Comparison of ENCODE assay signal across 25 mouse cellular contexts in the genomic region with DNA sequence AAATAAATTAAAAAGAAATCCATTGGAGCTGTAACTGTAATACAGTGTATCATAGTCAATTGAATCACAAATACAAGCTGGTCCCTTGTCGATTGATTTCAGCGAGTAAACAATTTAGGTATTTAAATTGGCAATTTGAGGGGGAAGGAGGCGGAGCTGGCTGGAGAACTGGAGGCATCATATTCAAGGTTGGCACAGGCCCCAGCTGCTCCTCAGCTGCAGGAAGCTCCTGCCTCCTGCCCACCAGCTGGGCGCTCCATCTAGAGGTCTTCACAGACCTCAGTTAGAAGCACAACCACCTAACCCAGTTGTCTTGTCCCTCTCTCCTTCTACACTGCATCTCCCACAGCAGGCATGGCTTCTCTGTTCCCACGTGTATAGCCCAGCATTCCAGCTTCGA.
DNase-seq lines count a peak whose midpoint lies in the region; ATAC-seq lines count a peak whose summit lies in the region.
"Had no signal": no experiment of that assay in that cellular context is flagged by ENCODE, and none has a peak within 500 bp of the region (broad histone marks: within the 10 kb centered on the region; RNA-seq: fewer than 3 reads in every experiment).

No protein-coding gene starts in this region.

- H3K36me3 ChIP-seq in forebrain, embryonic 15.5 days = no peaks in the 10 kb centered on the region
- H3K36me3 ChIP-seq in forebrain, embryonic 12.5 days (replicated peaks) = no peaks in the 10 kb centered on the region
- no peaks in the 10 kb centered on the region for H3K36me3 ChIP-seq in midbrain, embryonic 11.5 days (ENCODE audit: control insufficient read depth, insufficient read depth, low read length)
- no peaks in the 10 kb centered on the region for H3K36me3 ChIP-seq in midbrain, embryonic 16.5 days (ENCODE audit: control insufficient read depth, insufficient read depth, low read length)
- H3K36me3 ChIP-seq in forebrain, embryonic 16.5 days (ENCODE audit: control insufficient read depth, insufficient read depth) = no peaks in the 10 kb centered on the region
- H3K36me3 ChIP-seq: kidney, embryonic 15.5 days; limb, embryonic 13.5 days; lung, embryonic 15.5 days; midbrain, embryonic 10.5 days; stomach, embryonic 15.5 days had no signal

- 0 out of 2 replicates have a peak overlapping the region, but pooled peaks have one; percentile 5 for H3K27ac ChIP-seq in forebrain, embryonic 15.5 days (replicated peaks)
- H3K27ac ChIP-seq in forebrain, embryonic 12.5 days = no peak overlapping the region
- H3K27ac ChIP-seq in midbrain, embryonic 11.5 days (ENCODE audit: low read depth, low read length) = no peak overlapping the region
- H3K27ac ChIP-seq in midbrain, embryonic 16.5 days (ENCODE audit: low read length) = no peak overlapping the region
- H3K27ac ChIP-seq in forebrain, embryonic 16.5 days (ENCODE audit: low read length) = no peak overlapping the region
- H3K27ac ChIP-seq: hindbrain, embryonic 14.5 days; kidney, embryonic 15.5 days; limb, embryonic 13.5 days; lung, embryonic 15.5 days; midbrain, embryonic 10.5 days; stomach, embryonic 15.5 days had no signal

- no peaks in the 10 kb centered on the region for H3K9me3 ChIP-seq in forebrain, embryonic 15.5 days
- H3K9me3 ChIP-seq in forebrain, embryonic 12.5 days = no peaks in the 10 kb centered on the region
- no peaks in the 10 kb centered on the region for H3K9me3 ChIP-seq in midbrain, embryonic 11.5 days (ENCODE audit: control insufficient read depth, low read length)
- H3K9me3 ChIP-seq in midbrain, embryonic 16.5 days (replicated peaks; ENCODE audit: control insufficient read depth, low read length, poor library complexity, severe bottlenecking) = no peaks in the 10 kb centered on the region
- H3K9me3 ChIP-seq in forebrain, embryonic 16.5 days (ENCODE audit: control insufficient read depth, low read length) = no peaks in the 10 kb centered on the region
- H3K9me3 ChIP-seq: kidney, embryonic 15.5 days; limb, embryonic 13.5 days; lung, embryonic 15.5 days; midbrain, embryonic 10.5 days; stomach, embryonic 15.5 days had no signal

- H3K4me3 ChIP-seq in forebrain, embryonic 15.5 days = no peak overlapping the region
- no peak overlapping the region for H3K4me3 ChIP-seq in forebrain, embryonic 12.5 days (replicated peaks)
- H3K4me3 ChIP-seq in midbrain, embryonic 11.5 days (ENCODE audit: low read depth, low read length) = no peak overlapping the region
- H3K4me3 ChIP-seq in midbrain, embryonic 16.5 days (ENCODE audit: low read depth, low read length) = no peak overlapping the region
- H3K4me3 ChIP-seq in forebrain, embryonic 16.5 days (replicated peaks; ENCODE audit: low read length) = no peak overlapping the region
- H3K4me3 ChIP-seq: kidney, embryonic 15.5 days; limb, embryonic 13.5 days; lung, embryonic 15.5 days; midbrain, embryonic 10.5 days; stomach, embryonic 15.5 days had no signal

- no peak overlapping the region for H3K4me2 ChIP-seq in forebrain, embryonic 15.5 days (replicated peaks)
- no peak overlapping the region for H3K4me2 ChIP-seq in forebrain, embryonic 12.5 days
- H3K4me2 ChIP-seq in midbrain, embryonic 11.5 days = no peak overlapping the region
- H3K4me2 ChIP-seq in midbrain, embryonic 16.5 days (ENCODE audit: low read length) = no peak overlapping the region
- no peak overlapping the region for H3K4me2 ChIP-seq in forebrain, embryonic 16.5 days (ENCODE audit: low read length)
- H3K4me2 ChIP-seq: heart, embryonic 11.5 days; hindbrain, embryonic 14.5 days; kidney, embryonic 15.5 days; limb, embryonic 13.5 days; liver, embryonic 11.5 days; lung, embryonic 15.5 days; stomach, embryonic 15.5 days had no signal

- H3K4me1 ChIP-seq in forebrain, embryonic 15.5 days = peaks cover 6% of the 10 kb centered on the region; the same call in 1 of the 2 replicates
- peaks cover 9% of the 10 kb centered on the region for H3K4me1 ChIP-seq in forebrain, embryonic 12.5 days
- H3K4me1 ChIP-seq in midbrain, embryonic 11.5 days (ENCODE audit: control insufficient read depth, insufficient read depth, low read length) = no peaks in the 10 kb centered on the region
- H3K4me1 ChIP-seq in midbrain, embryonic 16.5 days (ENCODE audit: control insufficient read depth, insufficient read depth, low read length) = no peaks in the 10 kb centered on the region
- H3K4me1 ChIP-seq in forebrain, embryonic 16.5 days (replicated peaks; ENCODE audit: control insufficient read depth, insufficient read depth, low read length) = peaks cover 9% of the 10 kb centered on the region
- H3K4me1 ChIP-seq: kidney, embryonic 15.5 days; limb, embryonic 13.5 days; lung, embryonic 15.5 days; stomach, embryonic 15.5 days had no signal

- no peak overlapping the region for H3K9ac ChIP-seq in forebrain, embryonic 15.5 days (replicated peaks)
- no peak overlapping the region for H3K9ac ChIP-seq in forebrain, embryonic 12.5 days
- H3K9ac ChIP-seq in midbrain, embryonic 11.5 days (ENCODE audit: low read length) = no peak overlapping the region
- no peak overlapping the region for H3K9ac ChIP-seq in midbrain, embryonic 16.5 days (ENCODE audit: low read depth, low read length)
- no peak overlapping the region for H3K9ac ChIP-seq in forebrain, embryonic 16.5 days (replicated peaks; ENCODE audit: low read depth, low read length)
- H3K9ac ChIP-seq: hindbrain, embryonic 14.5 days; kidney, embryonic 15.5 days; limb, embryonic 13.5 days; lung, embryonic 15.5 days; stomach, embryonic 15.5 days had no signal

- whole genome bisulfite sequencing in forebrain, embryonic 15.5 days = 49% methylated on average over 6 of the region's 6 CpGs
- 84% methylated on average over 6 of the region's 6 CpGs for WGBS in forebrain, embryonic 12.5 days
- 91% methylated on average over 6 of the region's 6 CpGs for WGBS in midbrain, embryonic 11.5 days
- 79% methylated on average over 6 of the region's 6 CpGs for WGBS in midbrain, embryonic 16.5 days
- 57% methylated on average over 6 of the region's 6 CpGs for WGBS in forebrain, embryonic 16.5 days

- ATAC-seq in forebrain, embryonic 15.5 days (replicated peaks) = no peak
- ATAC-seq in forebrain, embryonic 12.5 days (ENCODE audit: low FRiP score) = no peak
- no peak for ATAC-seq in midbrain, embryonic 11.5 days (ENCODE audit: low FRiP score)
- ATAC-seq in midbrain, embryonic 16.5 days = no peak
- ATAC-seq in forebrain, embryonic 16.5 days = 0 out of 2 replicates have a peak, but pooled peaks have one; percentile 49
- ATAC-seq: CD4-positive, CD25-positive, alpha-beta regulatory T cell, adult 4 months had no signal

- no peaks in the 10 kb centered on the region for H3K27me3 ChIP-seq in forebrain, embryonic 15.5 days
- no peaks in the 10 kb centered on the region for H3K27me3 ChIP-seq in forebrain, embryonic 12.5 days
- no peaks in the 10 kb centered on the region for H3K27me3 ChIP-seq in midbrain, embryonic 11.5 days (ENCODE audit: control insufficient read depth, insufficient read depth, low read length)
- H3K27me3 ChIP-seq in midbrain, embryonic 16.5 days (ENCODE audit: control insufficient read depth, insufficient read depth, low read depth, low read length) = no peaks in the 10 kb centered on the region
- H3K27me3 ChIP-seq in forebrain, embryonic 16.5 days (replicated peaks; ENCODE audit: control insufficient read depth, insufficient read depth, low read length) = no peaks in the 10 kb centered on the region
- H3K27me3 ChIP-seq: kidney, embryonic 15.5 days; limb, embryonic 13.5 days; lung, embryonic 15.5 days; stomach, embryonic 15.5 days had no signal

- peak; percentile 23 for DNase-seq in midbrain, embryonic 11.5 days (ENCODE audit: low spot score, missing footprints)
- DNase-seq in layer of hippocampus, postnatal 36 days = peak; percentile 14 to 25
- no peak for DNase-seq in gastrocnemius, adult 8-10 months (ENCODE audit: low spot score in 2 of 2)
- DNase-seq: adrenal gland, postnatal 25 days; cerebellum, adult 2 months; cerebellum, postnatal 25 days; gastrocnemius, postnatal 10 days; heart, adult 11 months; heart, postnatal 36 days; kidney, adult 18-20 months; kidney, postnatal 25 days; right cerebral cortex, postnatal 25 days had no signal

Comparison
In these comparisons a context has a peak if more than half of its experiments do, and no peak if none do; other contexts are left out.
1. DNase-seq: peak in midbrain, embryonic 11.5 days (single experiment) and layer of hippocampus, postnatal 36 days (2 of 2); none in gastrocnemius, adult 8-10 months (0 of 2).